ENCODE assay signal across 31 mouse cellular contexts in the genomic region with DNA sequence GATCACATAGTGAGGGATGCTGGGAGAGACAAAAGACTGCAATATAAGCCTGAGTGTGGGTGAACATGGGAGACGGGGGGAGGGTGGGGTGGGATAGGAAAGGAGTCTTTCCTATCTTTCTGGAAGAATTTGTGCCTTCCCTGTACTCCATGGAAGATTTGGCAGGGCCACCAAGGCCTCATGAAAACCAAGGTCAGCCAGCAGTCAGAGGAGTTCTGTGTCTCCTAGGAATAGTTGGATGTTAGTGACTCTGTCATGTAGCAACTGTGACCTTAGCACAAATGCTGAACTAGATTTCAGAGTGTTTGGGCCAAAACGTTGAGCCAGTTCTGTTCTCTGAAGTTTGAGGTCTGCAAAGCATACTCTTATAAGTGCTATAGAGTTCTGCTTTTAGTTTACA. TPM values are rescaled to one million over a fixed set of nuclear protein-coding genes. Genes with fewer than 3 reads are reported as not detected.
DNase-seq lines count a peak whose midpoint lies in the region; ATAC-seq and TF ChIP-seq lines count a peak whose summit lies in the region.
"Had no signal": no experiment of that assay in that cellular context is flagged by ENCODE, and none has a peak within 500 bp of the region (broad histone marks: within the 10 kb centered on the region; RNA-seq: fewer than 3 reads in every experiment).

No protein-coding gene starts in this region.

- H3K27ac ChIP-seq in lung, postnatal 0 days (ENCODE audit: low read length), result no peak overlapping the region
- H3K27ac ChIP-seq: embryonic facial prominence, embryonic 13.5 days; forebrain, embryonic 12.5 days; heart, embryonic 13.5 days; hindbrain, embryonic 15.5 days; kidney, postnatal 0 days; layer of hippocampus, adult 2 months; limb, embryonic 10.5 days; midbrain, embryonic 13.5 days had no signal

- 37% methylated on average over 2 of the region's 2 CpGs for WGBS in lung, postnatal 0 days

- no peak for TF ChIP-seq CTCF in lung, postnatal 0 days (IDR thresholded peaks at IDR 0.05)

- H3K9me3 ChIP-seq in lung, postnatal 0 days (ENCODE audit: low read length), result no peaks in the 10 kb centered on the region
- H3K9me3 ChIP-seq: embryonic facial prominence, embryonic 13.5 days; forebrain, embryonic 12.5 days; G1E; heart, embryonic 13.5 days; hindbrain, embryonic 15.5 days; limb, embryonic 10.5 days; midbrain, embryonic 13.5 days had no signal

- no peaks in the 10 kb centered on the region for H3K4me1 ChIP-seq in lung, postnatal 0 days (ENCODE audit: insufficient read depth, low read depth, low read length)
- H3K4me1 ChIP-seq: embryonic facial prominence, embryonic 13.5 days; forebrain, embryonic 12.5 days; hindbrain, embryonic 15.5 days; limb, embryonic 10.5 days; megakaryocyte, embryonic 14.5 days; midbrain, embryonic 13.5 days had no signal

- DNase-seq in gastrocnemius, postnatal 25 days, result peak; percentile 28
- DNase-seq in gastrocnemius, postnatal 4 days (ENCODE audit: low spot score in 2 of 2), result no peak
- peak; percentile 5 for DNase-seq in lung, postnatal 0 days (ENCODE audit: low spot score)
- no peak for DNase-seq in lung, postnatal 14 days
- DNase-seq in adrenal gland, postnatal 10 days, result peak; percentile 45
- DNase-seq in adrenal gland, postnatal 36 days, result peak; percentile 35 to 62
- no peak for DNase-seq in urinary bladder, adult 18-20 months (ENCODE audit: low spot score in 2 of 2)
- DNase-seq in retina, embryonic 14.5 days (ENCODE audit: low spot score), result no peak
- DNase-seq: B cell, adult 2 months; cerebellum, adult 18-20 months; cerebellum, postnatal 25 days; embryo, embryonic 11 days; kidney, adult 2 months; liver; liver, postnatal 0 days; lung, postnatal 36 days; right cerebral cortex, adult 18-20 months had no signal

- TF ChIP-seq EP300 in lung, postnatal 0 days (IDR thresholded peaks at IDR 0.05), result no peak

- no peak overlapping the region for H3K4me2 ChIP-seq in lung, postnatal 0 days (replicated peaks; ENCODE audit: low read depth, low read length)
- H3K4me2 ChIP-seq: embryonic facial prominence, embryonic 13.5 days; forebrain, embryonic 12.5 days; heart, embryonic 13.5 days; hindbrain, embryonic 15.5 days; midbrain, embryonic 13.5 days had no signal

- H3K27me3 ChIP-seq in lung, postnatal 0 days (replicated peaks; ENCODE audit: insufficient read depth, low read length), result no peaks in the 10 kb centered on the region
- H3K27me3 ChIP-seq: CH12.LX had no signal

- H3K36me3 ChIP-seq in lung, postnatal 0 days (ENCODE audit: insufficient read depth, low read length), result no peaks in the 10 kb centered on the region
- H3K36me3 ChIP-seq: embryonic facial prominence, embryonic 13.5 days; forebrain, embryonic 12.5 days; G1E; heart, embryonic 13.5 days; hindbrain, embryonic 15.5 days; limb, embryonic 10.5 days; midbrain, embryonic 13.5 days had no signal

- H3K9ac ChIP-seq in lung, postnatal 0 days (replicated peaks; ENCODE audit: low read depth), result no peak overlapping the region
- H3K9ac ChIP-seq: embryonic facial prominence, embryonic 13.5 days; forebrain, embryonic 12.5 days; heart, embryonic 13.5 days; hindbrain, embryonic 15.5 days; liver, postnatal 0 days; midbrain, embryonic 13.5 days had no signal

- no peak overlapping the region for H3K4me3 ChIP-seq in lung, postnatal 0 days (ENCODE audit: low read depth, low read length)
- H3K4me3 ChIP-seq: embryonic facial prominence, embryonic 13.5 days; erythroblast, embryonic 14.5 days; forebrain, embryonic 12.5 days; heart, embryonic 13.5 days; hindbrain, embryonic 15.5 days; layer of hippocampus, adult 2 months; limb, embryonic 10.5 days; megakaryocyte, embryonic 14.5 days; midbrain, embryonic 13.5 days had no signal

- no peak for ATAC-seq in lung, postnatal 0 days
- ATAC-seq: liver, postnatal 0 days; midbrain, embryonic 13.5 days; Patski had no signal

RNA-seq across cellular contexts. Expression of gene Slc16a2, which starts 36.1 kb away (rescaled TPM):
- total RNA-seq in gastrocnemius, postnatal 25 days (2021), result 1 to 10 TPM; 3.1 to 4.4 TPM
- 10 to 100 TPM; 32.8 to 36.7 TPM for total RNA-seq in gastrocnemius, postnatal 4 days (2021)
- 20.4 and 21.4 TPM in 2 replicates for polyA plus RNA-seq in lung, postnatal 0 days (2015; fragmentation: Nextera tagmentation; extraction: Ambion mirVana)
- total RNA-seq in adrenal gland, postnatal 10 days (2021), result 10 to 100 TPM; 41.8 to 56.6 TPM
- 10 to 100 TPM; 33.0 to 54.0 TPM for total RNA-seq in adrenal gland, postnatal 36 days (2021)
- total RNA-seq: neutrophil, adult 5-6 weeks had no signal
- polyA plus RNA-seq: G1E had no signal

Comparison
In these comparisons a context has a peak if more than half of its experiments do, and no peak if none do; other contexts are left out.
1. DNase-seq: peak in gastrocnemius, postnatal 25 days (single experiment), lung, postnatal 0 days (single experiment), adrenal gland, postnatal 10 days (single experiment) and adrenal gland, postnatal 36 days (2 of 2); none in gastrocnemius, postnatal 4 days (0 of 2), lung, postnatal 14 days (single experiment), urinary bladder, adult 18-20 months (0 of 2) and retina, embryonic 14.5 days (single experiment).
2. RNA of gene Slc16a2, which starts 36.1 kb away (total RNA-seq): 41.8 to 56.6 TPM in adrenal gland, postnatal 10 days, 33.0 to 54.0 TPM in adrenal gland, postnatal 36 days and 32.8 to 36.7 TPM in gastrocnemius, postnatal 4 days; 3.1 to 4.4 TPM in gastrocnemius, postnatal 25 days; every median in the first group is over 4 times any median in the second.